Mouse (Mus musculus) small intestine, adult 2 months (tissue): ENCODE data around the gene Tecpr2.

Experiments used
- CTCF ChIP-seq: fragments of 200-500 bp; IDR thresholded peaks from 2 replicates; pipeline ENCODE4 v1.5.1; 2012; ENCODE audit warnings: low read depth, mild to moderate bottlenecking, control low read depth, inconsistent platforms, low read length, moderate library complexity, mixed read lengths; ENCODE audit not compliant: insufficient replicate concordance, insufficient read length; ENCODE audit errors: extremely low read depth
- POLR2A ChIP-seq: fragments of 200-500 bp; IDR thresholded peaks from 2 replicates; pipeline ENCODE4 v1.6.1; 2012; ENCODE audit warnings: low read depth, mild to moderate bottlenecking, control low read depth, inconsistent platforms, low read length, moderate library complexity

DNA sequence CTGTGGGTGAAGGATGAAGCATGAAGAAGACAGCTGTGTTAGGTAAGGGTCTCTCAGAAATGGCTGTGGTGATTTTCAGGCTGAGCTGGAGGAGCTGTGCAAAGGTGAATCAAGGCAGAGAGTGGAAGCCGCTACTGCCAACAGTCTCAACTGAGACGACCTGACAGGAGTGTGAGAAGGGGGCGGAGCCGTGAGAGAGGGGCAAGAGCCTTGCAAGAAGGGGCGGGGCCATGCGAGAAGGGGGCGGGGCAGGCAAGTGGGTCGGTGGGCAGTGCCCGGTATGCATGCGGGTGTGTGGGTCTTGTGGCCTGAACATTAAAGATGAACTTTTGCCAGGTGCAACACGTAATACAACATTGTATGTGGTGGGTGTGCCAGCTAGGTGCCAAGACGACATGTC is 105.6 kb downstream of the Tecpr2 start:
- TF ChIP-seq POLR2A (no peak), CTCF (no peak)
